Mouse (Mus musculus) frontal cortex, postnatal 10 days (tissue): ENCODE measurements around the gene Dusp15.

Experiments
- DNase-seq, 2 experiments: peaks; one replicate each; pipeline ENCODE4 v3.0.0; 2022; ENCODE audit warnings: low spot score in 2 of 2, mixed read lengths in 1 of 2

The Dusp15 gene

GRCm38 (mm10) chr2:152931456-152932160 lies 19.9 kb downstream of the Dusp15 start:
- DNase-seq: no peak

GRCm38 (mm10) chr2:152930276-152930675 lies 21.2 kb downstream of the Dusp15 start:
- no peak for DNase-seq

GRCm38 (mm10) chr2:152928988-152929370 lies 22.5 kb downstream of the Dusp15 start:
- DNase-seq: no peak

GRCm38 (mm10) chr2:152928219-152928987 lies 23.1 kb downstream of the Dusp15 start:
- no peak for DNase-seq

GRCm38 (mm10) chr2:152927371-152927770 lies 24.1 kb downstream of the Dusp15 start:
- DNase-seq: no peak

GRCm38 (mm10) chr2:152926896-152927295 lies 24.6 kb downstream of the Dusp15 start:
- DNase-seq: no peak

GRCm38 (mm10) chr2:152925189-152925872 lies 26.2 kb downstream of the Dusp15 start:
- DNase-seq: no peak

- DNase-seq: no peak
Observed at GRCm38 (mm10) chr2:152924543-152924942, 27.0 kb downstream of the Dusp15 start.

- no peak for DNase-seq
Observed at GRCm38 (mm10) chr2:152924128-152924527, 27.4 kb downstream of the Dusp15 start.

- DNase-seq: no peak
Observed at GRCm38 (mm10) chr2:152923621-152924020, 27.9 kb downstream of the Dusp15 start.

GRCm38 (mm10) chr2:152922376-152922775 lies 29.1 kb downstream of the Dusp15 start:
- DNase-seq: no peak

GRCm38 (mm10) chr2:152917671-152918070 lies 33.8 kb downstream of the Dusp15 start:
- no peak for DNase-seq

GRCm38 (mm10) chr2:152916111-152916510 lies 35.4 kb downstream of the Dusp15 start:
- DNase-seq: no peak

GRCm38 (mm10) chr2:152915453-152915852 lies 36.0 kb downstream of the Dusp15 start:
- DNase-seq: no peak

- DNase-seq: peak; percentile 74 to 85
Observed at GRCm38 (mm10) chr2:152914310-152915120, 37.0 kb downstream of the Dusp15 start.

GRCm38 (mm10) chr2:152913471-152913870 lies 38.0 kb downstream of the Dusp15 start:
- DNase-seq: no peak

- no peak for DNase-seq
Observed at GRCm38 (mm10) chr2:152911432-152911831, 40.1 kb downstream of the Dusp15 start.

- DNase-seq: no peak
Observed at GRCm38 (mm10) chr2:152911031-152911430, 40.5 kb downstream of the Dusp15 start, which contains the start of gene Mylk2. TSS of gene Mylk2 (plus strand) at chr2:152911352.

GRCm38 (mm10) chr2:152909848-152910247 lies 41.6 kb downstream of the Dusp15 start:
- DNase-seq: no peak

GRCm38 (mm10) chr2:152907114-152907943 lies 44.2 kb downstream of the Dusp15 start:
- DNase-seq: no peak
